Mouse (Mus musculus): ENCODE measurements around the gene Nr2c2ap. TPM values are rescaled to one million over a fixed set of nuclear protein-coding genes. Genes with fewer than 3 reads are reported as not detected.
A peak's percentile ranks its signal among the peaks of the same experiment; 100 is the strongest.

The Nr2c2ap gene
- polyA plus RNA-seq, 1 experiment from 2014 or later, result 37.9 TPM

DNA sequence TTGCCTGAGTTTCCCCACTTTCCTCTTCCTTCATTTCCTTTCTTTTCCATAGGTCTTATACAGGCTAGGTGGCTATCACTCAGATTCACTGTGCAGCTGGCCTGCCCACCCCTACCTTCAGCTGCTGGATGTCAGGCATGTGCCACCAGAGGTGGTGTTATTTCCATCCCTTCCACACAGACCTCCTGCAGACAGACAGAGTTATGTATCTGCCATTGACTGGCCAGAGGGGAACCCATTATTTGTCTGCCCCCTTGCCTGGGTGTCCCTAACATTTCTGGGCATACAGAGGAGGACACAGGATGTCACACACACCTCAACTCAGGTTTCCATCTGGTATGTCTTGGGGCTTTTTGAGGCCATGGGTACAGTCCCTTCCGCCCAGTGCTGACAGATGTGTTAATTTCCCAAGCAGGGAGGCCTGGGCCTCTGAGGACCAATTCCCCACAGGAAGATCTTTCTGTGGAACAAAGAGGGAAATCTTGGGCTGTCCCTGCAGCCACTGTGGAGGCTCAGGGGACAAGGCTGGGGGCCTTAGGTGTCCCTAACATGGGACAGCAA is 26.2 kb downstream of the Nr2c2ap start:
- no peak for DNase-seq (ENCODE audit: extremely low spot score, low spot score)
- Histone ChIP-seq H3K4me3 (no peak overlapping the region), H3K27me3 (ENCODE audit: poor library complexity, severe bottlenecking) (peaks cover 47% of the 10 kb centered on the region), H3K27ac (no peak overlapping the region), H3K4me1 (peaks cover 36% of the 10 kb centered on the region), H3K36me3 (replicated peaks) (no peaks in the 10 kb centered on the region), H3K9me3 (no peaks in the 10 kb centered on the region)
- WGBS, result 100% methylated on average over 1 of the region's 1 CpGs

GRCm38 (mm10) chr8:70158069-70158853 is 27.1 kb downstream of the Nr2c2ap start:
- Histone ChIP-seq H3K27me3 (ENCODE audit: poor library complexity, severe bottlenecking) (peaks cover 41% of the 10 kb centered on the region), H3K4me3 (peak overlapping the region; percentile 65), H3K36me3 (replicated peaks) (no peaks in the 10 kb centered on the region), H3K27ac (peak overlapping the region; percentile 84), H3K4me1 (peaks cover 27% of the 10 kb centered on the region), H3K9me3 (no peaks in the 10 kb centered on the region)
- 13% methylated on average over 39 of the region's 40 CpGs for WGBS
- DNase-seq (ENCODE audit: extremely low spot score, low spot score), result peak; percentile 86

DNA sequence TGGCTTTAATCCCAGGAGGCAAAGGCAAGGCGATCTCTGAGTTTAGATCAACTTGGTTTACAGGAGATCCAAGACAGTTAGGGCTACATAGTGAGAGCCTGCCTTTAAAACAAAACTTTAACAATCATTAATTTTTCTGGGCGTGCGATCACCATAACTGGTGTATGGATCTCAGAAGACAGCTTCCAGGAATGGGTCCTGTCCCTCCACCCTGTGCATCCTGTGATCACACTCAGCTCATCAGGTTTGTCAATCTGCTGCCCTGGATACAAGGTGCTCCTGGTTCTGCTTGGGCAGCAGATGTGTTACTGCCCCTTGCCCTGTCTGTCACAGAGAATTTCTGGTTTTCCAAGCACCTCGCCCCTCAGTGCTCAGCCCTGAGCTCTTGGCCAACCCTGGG is 28.1 kb downstream of the Nr2c2ap start:
- H3K27ac ChIP-seq, result no peak overlapping the region
- DNase-seq (ENCODE audit: extremely low spot score, low spot score), result no peak
- H3K4me3 ChIP-seq, result peak overlapping the region; percentile 65; the same call in 1 of the 2 replicates
- H3K27me3 ChIP-seq (ENCODE audit: poor library complexity, severe bottlenecking), result peaks cover 44% of the 10 kb centered on the region
- no peaks in the 10 kb centered on the region for H3K36me3 ChIP-seq (replicated peaks)
- 90% methylated on average over 4 of the region's 4 CpGs for WGBS
- H3K9me3 ChIP-seq, result no peaks in the 10 kb centered on the region
- H3K4me1 ChIP-seq, result peaks cover 27% of the 10 kb centered on the region

DNA sequence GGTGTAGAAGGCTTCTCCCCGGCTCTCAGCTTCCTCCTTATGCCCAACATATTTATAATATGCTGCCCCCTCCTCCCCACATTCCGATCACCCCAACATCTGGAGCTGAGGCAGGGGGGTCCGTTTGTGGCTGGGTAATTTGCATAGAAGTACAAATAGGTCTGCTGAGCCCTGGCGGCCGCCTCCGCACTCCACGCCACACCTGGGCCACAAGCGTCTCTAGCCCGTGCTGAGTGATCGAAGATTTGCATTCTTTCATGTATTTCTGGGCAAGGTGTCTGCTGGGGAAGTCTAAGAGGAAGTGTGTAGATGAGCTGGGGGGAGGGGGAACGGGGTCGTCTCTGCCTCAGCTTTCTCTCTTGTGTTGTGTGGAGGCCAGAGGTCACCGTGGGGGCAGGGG is 28.9 kb downstream of the Nr2c2ap start:
- DNase-seq (ENCODE audit: extremely low spot score, low spot score), result no peak
- 66% methylated on average over 13 of the region's 13 CpGs for WGBS
- peaks cover 46% of the 10 kb centered on the region for H3K27me3 ChIP-seq (ENCODE audit: poor library complexity, severe bottlenecking)
- peaks cover 27% of the 10 kb centered on the region for H3K4me1 ChIP-seq
- H3K27ac ChIP-seq, result no peak overlapping the region
- H3K36me3 ChIP-seq (replicated peaks), result no peaks in the 10 kb centered on the region
- no peak overlapping the region for H3K4me3 ChIP-seq
- no peaks in the 10 kb centered on the region for H3K9me3 ChIP-seq

GRCm38 (mm10) chr8:70163316-70163715 is 32.2 kb downstream of the Nr2c2ap start:
- WGBS, result 85% methylated on average over 3 of the region's 3 CpGs
- Histone ChIP-seq H3K9me3 (no peaks in the 10 kb centered on the region), H3K27me3 (ENCODE audit: poor library complexity, severe bottlenecking) (peaks cover 59% of the 10 kb centered on the region), H3K27ac (no peak overlapping the region), H3K4me1 (peaks cover 35% of the 10 kb centered on the region), H3K36me3 (replicated peaks) (no peaks in the 10 kb centered on the region), H3K4me3 (no peak overlapping the region)
- DNase-seq (ENCODE audit: extremely low spot score, low spot score), result no peak

GRCm38 (mm10) chr8:70166504-70167110 is 35.5 kb downstream of the Nr2c2ap start:
- 3% methylated on average over 21 of the region's 21 CpGs for WGBS
- peak overlapping the region; percentile 46 for H3K4me3 ChIP-seq
- peak overlapping the region; percentile 42 for H3K27ac ChIP-seq
- no peaks in the 10 kb centered on the region for H3K36me3 ChIP-seq (replicated peaks)
- no peaks in the 10 kb centered on the region for H3K9me3 ChIP-seq
- H3K4me1 ChIP-seq, result peaks cover 20% of the 10 kb centered on the region
- H3K27me3 ChIP-seq (ENCODE audit: poor library complexity, severe bottlenecking), result peaks cover 43% of the 10 kb centered on the region
- DNase-seq (ENCODE audit: extremely low spot score, low spot score), result peak; percentile 89

DNA sequence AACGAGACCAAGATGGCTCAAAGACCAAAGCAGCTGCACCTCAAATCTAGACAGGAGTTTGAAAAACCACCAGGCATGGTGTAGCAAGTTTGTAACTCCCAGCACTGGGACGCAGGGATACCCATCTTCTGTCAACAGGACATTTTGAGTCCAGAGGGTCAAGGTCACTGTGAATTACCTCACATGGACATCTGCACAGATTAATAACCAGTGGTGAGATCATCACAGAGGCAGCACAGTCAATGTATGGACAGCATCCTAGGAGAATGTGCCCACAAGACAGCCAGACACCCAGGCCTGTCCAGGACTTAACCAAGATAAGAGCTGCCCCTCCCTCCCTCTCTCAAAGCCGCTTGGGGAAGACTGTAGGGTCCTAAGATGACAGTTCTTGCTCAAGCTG is 39.0 kb downstream of the Nr2c2ap start:
- no peak for DNase-seq (ENCODE audit: extremely low spot score, low spot score)
- H3K27me3 ChIP-seq (ENCODE audit: poor library complexity, severe bottlenecking), result peaks cover 24% of the 10 kb centered on the region
- 89% methylated on average over 3 of the region's 3 CpGs for WGBS
- no peak overlapping the region for H3K27ac ChIP-seq
- H3K4me1 ChIP-seq, result peaks cover 45% of the 10 kb centered on the region
- peaks cover 11% of the 10 kb centered on the region for H3K36me3 ChIP-seq (replicated peaks)
- no peak overlapping the region for H3K4me3 ChIP-seq
- no peaks in the 10 kb centered on the region for H3K9me3 ChIP-seq

DNA sequence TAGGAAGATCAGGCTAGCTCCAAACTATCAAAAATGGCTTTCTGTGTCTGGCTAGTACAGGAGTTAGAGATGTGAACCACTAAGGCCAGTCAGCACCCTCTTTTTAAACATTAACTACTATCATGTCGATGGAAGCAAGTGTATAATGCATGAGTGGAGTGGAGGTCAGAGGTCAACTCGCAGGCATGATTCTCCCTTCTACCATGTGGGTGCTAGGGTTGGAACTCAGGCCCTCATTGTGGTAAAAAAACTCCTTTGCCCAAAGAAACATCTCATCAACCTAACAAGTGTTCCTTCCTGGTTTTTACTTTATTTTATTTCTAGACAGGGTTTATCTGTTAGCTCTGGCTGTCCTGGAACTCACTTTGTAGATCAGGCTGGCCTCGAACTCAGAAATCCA is 39.6 kb downstream of the Nr2c2ap start:
- Histone ChIP-seq H3K36me3 (replicated peaks) (peaks cover 13% of the 10 kb centered on the region), H3K4me1 (peaks cover 44% of the 10 kb centered on the region), H3K4me3 (no peak overlapping the region), H3K27ac (no peak overlapping the region), H3K9me3 (no peaks in the 10 kb centered on the region), H3K27me3 (ENCODE audit: poor library complexity, severe bottlenecking) (peaks cover 18% of the 10 kb centered on the region)
- 85% methylated on average over 3 of the region's 3 CpGs for WGBS
- no peak for DNase-seq (ENCODE audit: extremely low spot score, low spot score)

DNA sequence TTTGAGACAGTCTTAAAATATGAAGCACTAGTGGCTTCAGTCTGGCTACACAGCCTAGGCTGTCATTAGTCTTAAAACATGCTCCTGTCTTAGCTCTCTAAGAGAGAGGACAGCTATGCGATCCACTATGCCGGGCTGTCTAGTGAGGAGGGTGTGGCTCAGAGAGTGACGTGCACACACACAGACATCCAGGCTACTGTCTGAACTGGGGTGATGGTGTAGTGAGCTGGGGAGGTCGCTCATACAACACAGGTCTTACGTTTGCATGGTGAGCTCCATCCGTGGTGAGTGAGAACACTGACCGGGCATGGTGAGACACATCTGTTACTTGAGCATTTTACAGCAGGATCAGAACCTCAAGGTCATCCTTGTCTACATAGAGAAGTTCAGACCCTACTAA is 40.1 kb downstream of the Nr2c2ap start:
- no peak overlapping the region for H3K27ac ChIP-seq
- WGBS, result 93% methylated on average over 7 of the region's 7 CpGs
- DNase-seq (ENCODE audit: extremely low spot score, low spot score), result no peak
- H3K4me1 ChIP-seq, result peaks cover 39% of the 10 kb centered on the region
- H3K4me3 ChIP-seq, result peak overlapping the region; percentile 65; the same call in 1 of the 2 replicates
- peaks cover 15% of the 10 kb centered on the region for H3K36me3 ChIP-seq (replicated peaks)
- no peaks in the 10 kb centered on the region for H3K9me3 ChIP-seq
- H3K27me3 ChIP-seq (ENCODE audit: poor library complexity, severe bottlenecking), result peaks cover 13% of the 10 kb centered on the region

DNA sequence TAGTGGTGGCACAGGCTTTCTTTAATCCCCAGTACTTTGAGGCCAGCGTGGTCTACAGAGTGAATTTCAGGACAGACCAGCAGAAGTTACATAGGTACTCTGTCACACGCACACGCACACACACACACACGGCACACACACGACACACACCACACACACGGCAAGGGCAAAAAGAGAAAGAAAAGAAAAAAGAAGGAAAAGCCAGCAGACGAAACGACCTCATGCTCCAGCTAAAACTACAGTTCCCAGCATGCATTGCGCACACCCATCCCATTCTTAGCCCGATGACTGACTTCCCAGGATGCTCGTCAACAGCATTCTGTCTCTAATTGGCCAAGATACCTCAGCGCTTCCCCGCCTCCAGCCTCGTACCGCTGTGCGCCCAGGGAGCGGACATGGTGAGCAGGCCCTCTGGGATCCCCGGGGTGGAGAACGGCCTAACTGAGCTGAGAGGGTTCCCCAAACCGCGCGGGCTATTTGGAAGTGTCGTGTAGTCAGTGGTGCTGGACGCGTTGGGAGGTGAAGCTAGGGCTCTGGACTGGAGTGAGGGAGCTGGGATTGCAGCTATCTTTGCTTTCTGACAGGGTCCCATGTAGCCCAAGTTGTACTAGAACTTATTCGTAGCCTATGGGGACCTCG is 41.0 kb downstream of the Nr2c2ap start, which contains the start of gene Tmem161a:
Gene Tmem161a (plus strand): TSS at position 314 of the 639 bp plus-strand sequence.
- WGBS, result 3% methylated on average over 27 of the region's 27 CpGs
- H3K4me3 ChIP-seq, result peak within 1 kb of the TSS; percentile 65
- H3K9me3 ChIP-seq, result no peaks in the 10 kb centered on the region
- H3K27ac ChIP-seq, result peak within 1 kb of the TSS; percentile 85
- DNase-seq (ENCODE audit: extremely low spot score, low spot score), result peak; percentile 89
- peaks cover 25% of the 10 kb centered on the region for H3K36me3 ChIP-seq (replicated peaks)
- H3K4me1 ChIP-seq, result peaks cover 30% of the 10 kb centered on the region
- H3K27me3 ChIP-seq (ENCODE audit: poor library complexity, severe bottlenecking), result peaks cover 4% of the 10 kb centered on the region; the same call in 1 of the 2 replicates

- H3K27ac ChIP-seq, result no peak overlapping the region
- H3K4me3 ChIP-seq, result peak overlapping the region; percentile 65; the same call in 1 of the 2 replicates
- H3K9me3 ChIP-seq, result no peaks in the 10 kb centered on the region
- WGBS, result 89% methylated on average over 5 of the region's 5 CpGs
- H3K4me1 ChIP-seq, result peaks cover 29% of the 10 kb centered on the region
- H3K27me3 ChIP-seq (ENCODE audit: poor library complexity, severe bottlenecking), result no peaks in the 10 kb centered on the region
- peaks cover 35% of the 10 kb centered on the region for H3K36me3 ChIP-seq (replicated peaks)
- no peak for DNase-seq (ENCODE audit: extremely low spot score, low spot score)
These were observed 42.2 kb downstream of the Nr2c2ap start for GRCm38 (mm10) chr8:70173320-70173719.

- Histone ChIP-seq H3K9me3 (no peaks in the 10 kb centered on the region), H3K27ac (no peak overlapping the region), H3K4me1 (peaks cover 29% of the 10 kb centered on the region), H3K27me3 (ENCODE audit: poor library complexity, severe bottlenecking) (no peaks in the 10 kb centered on the region), H3K36me3 (replicated peaks) (peaks cover 43% of the 10 kb centered on the region), H3K4me3 (no peak overlapping the region)
- 93% methylated on average over 7 of the region's 7 CpGs for WGBS
- no peak for DNase-seq (ENCODE audit: extremely low spot score, low spot score)
These were observed 42.9 kb downstream of the Nr2c2ap start for GRCm38 (mm10) chr8:70174079-70174478.
